Mouse (Mus musculus): ENCODE data around the gene Aldh9a1. TPM values are rescaled to one million over a fixed set of nuclear protein-coding genes. Genes with fewer than 3 reads are reported as not detected.

Gene Aldh9a1
- polyA plus RNA-seq, 1 experiment: 33.5 TPM

DNA sequence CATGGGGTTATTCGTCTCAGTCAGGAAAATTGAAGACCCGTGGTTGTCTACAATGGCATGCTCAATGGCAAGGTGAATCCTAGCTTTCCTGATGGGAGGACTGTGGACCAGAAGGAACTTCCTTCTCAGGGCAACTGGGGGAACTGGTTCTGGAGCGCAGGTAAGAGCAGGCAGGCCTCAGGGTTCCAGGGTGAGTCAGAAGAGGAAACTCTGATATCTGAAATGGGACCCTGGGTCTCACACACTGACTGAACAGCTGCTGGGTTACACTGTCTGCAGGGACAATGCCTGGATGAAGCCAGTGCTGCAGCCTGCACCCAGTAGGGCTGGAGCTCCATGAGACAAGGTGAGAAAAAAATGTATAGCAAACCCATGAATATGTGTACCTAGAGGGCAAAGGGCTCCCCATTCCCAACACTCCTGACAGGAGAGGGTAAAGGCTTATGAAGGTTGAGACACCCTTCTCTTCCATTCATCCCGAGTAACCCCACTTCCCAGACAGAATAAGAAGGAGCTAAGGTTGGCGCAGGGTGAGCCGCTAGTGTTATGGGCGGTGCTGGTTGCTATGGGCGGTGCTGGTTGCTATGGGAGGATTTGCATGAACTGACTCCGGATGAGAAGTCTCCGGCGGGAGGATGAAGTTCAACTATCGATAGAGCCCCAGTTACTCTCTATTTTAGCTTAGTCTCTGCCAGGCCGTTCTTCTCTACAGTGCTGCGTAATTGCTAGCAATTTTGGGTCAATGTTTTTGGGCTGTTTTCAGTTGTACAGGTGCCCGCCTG lies 24.4 kb downstream of the Aldh9a1 start:
- peak; percentile 56 for DNase-seq
- TF ChIP-seq POLR2A (IDR thresholded peaks at IDR 0.05; ENCODE audit: control insufficient read depth, extremely low read depth, insufficient read depth, low read length, poor library complexity): no peak
- no peaks in the 10 kb centered on the region for H3K4me1 ChIP-seq (replicated peaks; ENCODE audit: control insufficient read depth, insufficient read depth, low read length)
- 56% methylated on average over 15 of the region's 15 CpGs for WGBS
- no peaks in the 10 kb centered on the region for H3K27me3 ChIP-seq (ENCODE audit: control insufficient read depth, insufficient read depth, low read length)
- no peak overlapping the region for H3K27ac ChIP-seq (ENCODE audit: control insufficient read depth, insufficient read depth, low read length)
- H3K36me3 ChIP-seq (ENCODE audit: control insufficient read depth, insufficient read depth, low read length): no peaks in the 10 kb centered on the region
- H3K4me3 ChIP-seq (ENCODE audit: control insufficient read depth, insufficient read depth, low read length): no peak overlapping the region

GRCm38 (mm10) chr1:167374942-167375341 lies 25.2 kb downstream of the Aldh9a1 start:
- DNase-seq: no peak
- Histone ChIP-seq H3K4me3 (ENCODE audit: control insufficient read depth, insufficient read depth, low read length) (no peak overlapping the region), H3K27me3 (ENCODE audit: control insufficient read depth, insufficient read depth, low read length) (no peaks in the 10 kb centered on the region), H3K27ac (ENCODE audit: control insufficient read depth, insufficient read depth, low read length) (no peak overlapping the region), H3K4me1 (replicated peaks; ENCODE audit: control insufficient read depth, insufficient read depth, low read length) (no peaks in the 10 kb centered on the region), H3K36me3 (ENCODE audit: control insufficient read depth, insufficient read depth, low read length) (no peaks in the 10 kb centered on the region)
- TF ChIP-seq CTCF (IDR thresholded peaks at IDR 0.05; ENCODE audit: borderline replicate concordance, control insufficient read depth, extremely low read depth, insufficient read depth, low read length, poor library complexity) (no peak), POLR2A (IDR thresholded peaks at IDR 0.05; ENCODE audit: control insufficient read depth, extremely low read depth, insufficient read depth, low read length, poor library complexity) (no peak)
- WGBS: 90% methylated on average over 2 of the region's 2 CpGs

DNA sequence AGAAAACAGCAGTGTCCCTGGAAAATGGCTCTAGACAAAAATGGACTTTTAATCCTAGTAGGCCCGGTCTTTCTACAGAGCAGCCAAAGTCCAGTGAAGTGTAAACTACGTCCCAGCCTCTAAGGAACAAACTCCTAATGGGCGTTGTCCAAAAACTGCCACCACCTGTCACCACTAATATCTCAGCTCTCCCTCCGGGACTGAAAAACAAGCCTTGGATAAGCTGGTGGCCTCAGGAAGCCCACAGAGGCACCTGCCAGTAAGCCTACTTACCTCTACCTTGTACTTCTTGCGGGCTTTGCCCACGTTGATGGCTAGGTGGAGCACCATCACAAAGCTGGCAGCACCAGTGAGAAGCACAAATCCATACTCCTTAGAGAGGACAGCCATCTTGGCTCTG lies 28.2 kb downstream of the Aldh9a1 start:
- 92% methylated on average over 6 of the region's 6 CpGs for WGBS
- Histone ChIP-seq H3K27ac (ENCODE audit: control insufficient read depth, insufficient read depth, low read length) (no peak overlapping the region), H3K27me3 (ENCODE audit: control insufficient read depth, insufficient read depth, low read length) (no peaks in the 10 kb centered on the region), H3K4me3 (ENCODE audit: control insufficient read depth, insufficient read depth, low read length) (no peak overlapping the region), H3K4me1 (replicated peaks; ENCODE audit: control insufficient read depth, insufficient read depth, low read length) (no peaks in the 10 kb centered on the region), H3K36me3 (ENCODE audit: control insufficient read depth, insufficient read depth, low read length) (no peaks in the 10 kb centered on the region)
- no peak for DNase-seq
- no peak for TF ChIP-seq POLR2A (IDR thresholded peaks at IDR 0.05; ENCODE audit: control insufficient read depth, extremely low read depth, insufficient read depth, low read length, poor library complexity)
- no peak for TF ChIP-seq CTCF (IDR thresholded peaks at IDR 0.05; ENCODE audit: borderline replicate concordance, control insufficient read depth, extremely low read depth, insufficient read depth, low read length, poor library complexity)

GRCm38 (mm10) chr1:167379751-167380150 lies 30.0 kb downstream of the Aldh9a1 start:
- H3K4me1 ChIP-seq (replicated peaks; ENCODE audit: control insufficient read depth, insufficient read depth, low read length): no peaks in the 10 kb centered on the region
- DNase-seq: no peak
- 97% methylated on average over 5 of the region's 5 CpGs for WGBS

GRCm38 (mm10) chr1:167380223-167380622 lies 30.4 kb downstream of the Aldh9a1 start:
- Histone ChIP-seq H3K4me1 (replicated peaks; ENCODE audit: control insufficient read depth, insufficient read depth, low read length) (no peaks in the 10 kb centered on the region), H3K36me3 (ENCODE audit: control insufficient read depth, insufficient read depth, low read length) (no peaks in the 10 kb centered on the region), H3K27me3 (ENCODE audit: control insufficient read depth, insufficient read depth, low read length) (no peaks in the 10 kb centered on the region), H3K4me3 (ENCODE audit: control insufficient read depth, insufficient read depth, low read length) (no peak overlapping the region), H3K27ac (ENCODE audit: control insufficient read depth, insufficient read depth, low read length) (no peak overlapping the region)
- WGBS: 97% methylated on average over 2 of the region's 2 CpGs
- no peak for TF ChIP-seq CTCF (IDR thresholded peaks at IDR 0.05; ENCODE audit: borderline replicate concordance, control insufficient read depth, extremely low read depth, insufficient read depth, low read length, poor library complexity)
- TF ChIP-seq POLR2A (IDR thresholded peaks at IDR 0.05; ENCODE audit: control insufficient read depth, extremely low read depth, insufficient read depth, low read length, poor library complexity): no peak
- no peak for DNase-seq

More at GRCm38 (mm10) chr1:167379751-167380150, 30.0 kb downstream of the Aldh9a1 start:
- no peak overlapping the region for H3K4me3 ChIP-seq (ENCODE audit: control insufficient read depth, insufficient read depth, low read length)
- H3K36me3 ChIP-seq (ENCODE audit: control insufficient read depth, insufficient read depth, low read length): no peaks in the 10 kb centered on the region
- no peaks in the 10 kb centered on the region for H3K27me3 ChIP-seq (ENCODE audit: control insufficient read depth, insufficient read depth, low read length)
- H3K27ac ChIP-seq (ENCODE audit: control insufficient read depth, insufficient read depth, low read length): no peak overlapping the region
- TF ChIP-seq CTCF (IDR thresholded peaks at IDR 0.05; ENCODE audit: borderline replicate concordance, control insufficient read depth, extremely low read depth, insufficient read depth, low read length, poor library complexity) (no peak), POLR2A (IDR thresholded peaks at IDR 0.05; ENCODE audit: control insufficient read depth, extremely low read depth, insufficient read depth, low read length, poor library complexity) (no peak)

GRCm38 (mm10) chr1:167381050-167382015 lies 31.5 kb downstream of the Aldh9a1 start:
- Histone ChIP-seq H3K27me3 (ENCODE audit: control insufficient read depth, insufficient read depth, low read length) (no peaks in the 10 kb centered on the region), H3K27ac (ENCODE audit: control insufficient read depth, insufficient read depth, low read length) (no peak overlapping the region), H3K36me3 (ENCODE audit: control insufficient read depth, insufficient read depth, low read length) (no peaks in the 10 kb centered on the region), H3K4me3 (ENCODE audit: control insufficient read depth, insufficient read depth, low read length) (no peak overlapping the region), H3K4me1 (replicated peaks; ENCODE audit: control insufficient read depth, insufficient read depth, low read length) (no peaks in the 10 kb centered on the region)
- DNase-seq: no peak
- no peak for TF ChIP-seq POLR2A (IDR thresholded peaks at IDR 0.05; ENCODE audit: control insufficient read depth, extremely low read depth, insufficient read depth, low read length, poor library complexity)
- no peak for TF ChIP-seq CTCF (IDR thresholded peaks at IDR 0.05; ENCODE audit: borderline replicate concordance, control insufficient read depth, extremely low read depth, insufficient read depth, low read length, poor library complexity)
- WGBS: 91% methylated on average over 8 of the region's 8 CpGs
